Mouse (Mus musculus) neural tube, embryonic 14.5 days (tissue): ENCODE measurements around the gene Gm11983. TPM values are rescaled to one million over a fixed set of nuclear protein-coding genes. Genes with fewer than 3 reads are reported as not detected.
"Not testable (repeated sequence)": the region's sequence is repeated elsewhere in the genome, so short reads cannot be mapped to it uniquely, and the experiment has no call there.

Experiments used
- ATAC-seq: fragments of 200-750 bp; cut with Nextera tagmentation; 2 replicates; pipeline ENCODE4 v1.8.0; 2017; ENCODE audit warnings: low read depth, mild to moderate bottlenecking, moderate TSS enrichment, moderate library complexity
- H3K27ac ChIP-seq: fragments of 300-500 bp; sonication (generic); 2 replicates; pipeline ENCODE4 v1.5.1; 2014; ENCODE audit warnings: low read depth, mild to moderate bottlenecking, control low read depth, low read length, moderate library complexity, mixed read lengths
- H3K27me3 ChIP-seq: fragments of 300-500 bp; sonication (generic); 2 replicates; pipeline ENCODE4 v1.6.1; 2014; ENCODE audit warnings: low read length; ENCODE audit not compliant: control insufficient read depth, insufficient read depth
- H3K36me3 ChIP-seq: fragments of 300-500 bp; sonication (generic); 2 replicates; pipeline ENCODE4 v1.6.1; 2014; ENCODE audit warnings: low read length, mixed read lengths; ENCODE audit not compliant: control insufficient read depth, insufficient read depth
- H3K4me1 ChIP-seq: fragments of 300-500 bp; sonication (generic); 2 replicates; pipeline ENCODE4 v1.6.1; 2014; ENCODE audit warnings: low read length; ENCODE audit not compliant: control insufficient read depth, insufficient read depth
- H3K4me2 ChIP-seq: fragments of 300-500 bp; sonication (generic); 2 replicates; pipeline ENCODE4 v1.6.1; 2014; ENCODE audit warnings: mild to moderate bottlenecking, low read depth, low read length, control low read depth
- H3K4me3 ChIP-seq: fragments of 300-500 bp; sonication (generic); 2 replicates; pipeline ENCODE4 v1.5.1; 2014; ENCODE audit warnings: low read depth, low read length, control low read depth, mixed read lengths
- H3K9ac ChIP-seq: fragments of 300-500 bp; sonication (generic); replicated peaks from 2 replicates; pipeline ENCODE4 v1.6.1; 2014; ENCODE audit warnings: low read depth, mild to moderate bottlenecking, control low read depth, low read length, mixed read lengths
- H3K9me3 ChIP-seq: fragments of 300-500 bp; sonication (generic); 2 replicates; pipeline ENCODE4 v1.6.1; 2016; ENCODE audit warnings: low read length; ENCODE audit not compliant: control insufficient read depth
- WGBS: fragments of 180-500 bp; shearing (Covaris S2); extraction: QIAGEN DNeasy Blood & Tissue Kit; methylation state at CpG from one replicate; pipeline ENCODE4 v1.1.7; 2014; 5-methylcytosine and 5-hydroxymethylcytosine counted together
- polyA plus RNA-seq: library from polyadenylated mRNA; unstranded; fragments of >200 nt; fragmentation: Nextera tagmentation; extraction: Ambion mirVana; gene quantifications from 2 replicates; pipeline ENCODE4 v1.2.1, GENCODE M21; 2014

The Gm11983 gene
- polyA plus RNA-seq, 1 experiment from 2014 or later: not detected

DNA sequence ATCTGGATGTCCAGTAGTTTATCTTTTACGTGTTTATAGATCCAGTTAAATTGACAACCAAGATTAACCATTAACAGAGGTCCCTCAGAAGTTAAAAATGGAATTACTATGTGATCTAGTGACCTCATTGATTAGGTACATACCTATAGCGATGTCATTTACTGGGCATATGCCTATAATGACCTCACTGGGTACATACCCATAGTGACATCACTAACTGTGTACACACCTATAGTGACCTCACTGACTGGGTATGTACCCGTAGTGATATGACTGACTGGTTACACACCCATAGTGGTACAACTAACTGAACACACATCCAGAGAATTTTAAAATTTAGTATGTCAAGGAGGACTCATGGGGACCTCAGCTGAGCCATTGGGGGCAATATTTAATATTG, 18.5 kb upstream of the Gm11983 start:
- no peaks in the 10 kb centered on the region for H3K9me3 ChIP-seq
- no peak overlapping the region for H3K4me2 ChIP-seq
- no peaks in the 10 kb centered on the region for H3K27me3 ChIP-seq
- WGBS: 91% methylated on average over 3 of the region's 3 CpGs
- no peak overlapping the region for H3K4me3 ChIP-seq
- no peak overlapping the region for H3K9ac ChIP-seq
- peaks cover 8% of the 10 kb centered on the region; the same call in 1 of the 2 replicates for H3K4me1 ChIP-seq
- H3K27ac ChIP-seq: no peak overlapping the region
- no peaks in the 10 kb centered on the region for H3K36me3 ChIP-seq
- ATAC-seq: no peak

DNA sequence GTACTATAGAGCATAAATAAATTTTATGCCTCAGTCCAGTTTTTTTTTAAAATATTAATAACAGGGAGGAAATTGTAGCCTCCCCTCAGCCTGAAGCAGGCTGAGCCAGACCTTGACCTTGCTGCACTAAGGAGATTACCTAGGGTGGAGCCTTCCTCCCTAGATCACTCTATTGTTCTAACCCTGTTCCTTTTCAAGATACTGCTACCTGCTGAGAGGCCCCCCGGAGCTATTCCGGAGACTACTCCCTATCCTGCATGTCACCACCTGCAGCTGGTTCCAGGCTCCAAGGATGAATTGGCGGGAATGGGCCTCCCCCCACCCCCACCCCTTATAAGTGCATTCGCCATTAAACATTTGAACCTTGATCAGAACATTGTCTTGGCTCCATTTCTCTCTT, 15.9 kb upstream of the Gm11983 start:
- not testable (repeated sequence) for H3K4me2 ChIP-seq, H3K9me3 ChIP-seq, H3K36me3 ChIP-seq, H3K4me1 ChIP-seq, ATAC-seq, H3K27me3 ChIP-seq, H3K9ac ChIP-seq, H3K4me3 ChIP-seq, H3K27ac ChIP-seq
- 83% methylated on average over 4 of the region's 4 CpGs for WGBS

DNA sequence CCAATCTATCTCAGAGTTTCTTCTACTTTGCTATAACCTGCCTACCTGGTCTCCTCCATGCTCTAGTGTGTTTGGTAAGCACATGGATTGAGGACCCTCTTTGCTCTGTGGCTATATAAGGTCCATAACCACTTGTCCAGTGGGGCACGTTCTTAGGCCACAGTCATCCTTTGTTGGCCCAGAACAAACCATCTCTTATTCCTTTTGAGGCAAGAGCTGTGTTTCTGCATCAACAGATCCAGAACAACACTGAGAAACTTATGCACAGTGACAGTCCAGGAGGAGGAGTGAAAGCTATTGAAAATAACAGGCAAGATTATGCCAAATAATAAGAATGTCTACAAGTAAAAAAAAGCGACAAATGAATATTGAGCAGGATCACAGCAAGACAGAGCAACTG, 6.4 kb upstream of the Gm11983 start:
- no peak overlapping the region for H3K4me3 ChIP-seq
- ATAC-seq: no peak
- no peaks in the 10 kb centered on the region for H3K4me1 ChIP-seq
- no peak overlapping the region for H3K9ac ChIP-seq
- H3K36me3 ChIP-seq: no peaks in the 10 kb centered on the region
- H3K27me3 ChIP-seq: no peaks in the 10 kb centered on the region
- 86% methylated on average over 2 of the region's 2 CpGs for WGBS
- no peaks in the 10 kb centered on the region for H3K9me3 ChIP-seq
- H3K27ac ChIP-seq: no peak overlapping the region
- no peak overlapping the region for H3K4me2 ChIP-seq

DNA sequence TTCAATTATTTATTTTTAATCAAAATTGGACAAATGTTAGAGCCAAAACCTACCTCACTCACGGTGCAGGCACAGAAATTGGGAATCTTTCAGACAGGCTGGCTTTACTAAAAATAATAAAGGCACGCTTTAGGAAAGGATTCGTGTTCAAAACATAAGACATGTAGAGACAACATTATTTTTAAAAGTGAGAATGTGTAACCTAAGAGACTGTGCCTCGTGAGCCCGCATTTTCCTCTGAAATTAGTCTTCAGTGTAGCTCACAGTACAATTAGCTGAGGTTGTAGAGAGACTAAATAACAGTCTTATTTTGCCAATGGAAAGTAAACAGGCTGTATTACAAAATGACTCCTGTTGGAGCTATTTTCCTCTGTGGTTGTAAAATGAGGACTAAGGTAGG, 4.7 kb upstream of the Gm11983 start:
- H3K4me2 ChIP-seq: no peak overlapping the region
- no peak overlapping the region for H3K4me3 ChIP-seq
- H3K4me1 ChIP-seq: no peaks in the 10 kb centered on the region
- no peak overlapping the region for H3K27ac ChIP-seq
- H3K9ac ChIP-seq: no peak overlapping the region
- 90% methylated on average over 5 of the region's 5 CpGs for WGBS
- no peaks in the 10 kb centered on the region for H3K27me3 ChIP-seq
- H3K36me3 ChIP-seq: no peaks in the 10 kb centered on the region
- no peak for ATAC-seq
- no peaks in the 10 kb centered on the region for H3K9me3 ChIP-seq

DNA sequence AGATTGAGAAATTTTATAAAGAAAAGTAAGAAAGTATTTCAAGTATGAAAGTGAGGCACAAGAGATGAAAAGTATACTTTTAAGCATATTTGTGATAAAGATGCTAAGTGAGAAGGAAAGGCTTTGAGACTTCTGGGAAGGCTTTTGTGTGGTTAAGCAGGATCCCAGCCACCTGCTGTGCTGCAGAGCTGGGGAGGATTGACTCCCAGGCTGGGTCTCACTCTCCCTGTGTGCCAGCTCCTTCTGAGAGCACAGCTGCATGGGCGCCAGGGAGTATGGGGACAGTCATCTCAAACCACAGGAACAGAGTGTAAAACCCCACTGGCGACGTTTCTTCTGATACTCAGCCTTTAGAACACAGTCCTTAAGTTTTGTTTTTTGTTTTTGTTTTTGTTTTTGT, 3.3 kb upstream of the Gm11983 start:
- Histone ChIP-seq H3K9ac (no peak overlapping the region), H3K4me2 (no peak overlapping the region), H3K9me3 (no peaks in the 10 kb centered on the region), H3K27me3 (no peaks in the 10 kb centered on the region), H3K4me1 (no peaks in the 10 kb centered on the region), H3K27ac (no peak overlapping the region), H3K4me3 (no peak overlapping the region), H3K36me3 (no peaks in the 10 kb centered on the region)
- no peak for ATAC-seq
- 72% methylated on average over 3 of the region's 3 CpGs for WGBS

DNA sequence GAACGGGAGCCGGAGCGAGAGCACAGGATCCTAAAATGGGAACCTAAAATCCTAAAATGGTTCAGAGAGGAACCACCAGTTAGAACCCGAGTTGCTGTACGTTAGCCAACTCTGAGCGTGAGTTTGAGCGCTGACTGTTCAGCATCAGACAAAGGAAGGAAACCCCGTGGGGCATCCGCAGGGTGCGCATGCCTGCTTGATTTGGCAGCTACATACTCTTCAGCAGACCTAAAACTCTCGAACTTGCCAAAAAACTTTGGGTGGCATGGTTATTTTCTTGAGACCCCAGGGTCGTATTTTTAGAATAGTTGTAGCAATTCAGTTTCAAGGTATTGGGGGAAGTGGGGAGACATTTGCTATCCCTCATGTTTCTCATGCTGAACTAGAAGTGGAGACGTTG, 2.8 kb downstream of the Gm11983 start:
- Histone ChIP-seq H3K4me1 (no peaks in the 10 kb centered on the region), H3K27ac (no peak overlapping the region), H3K4me2 (no peak overlapping the region), H3K9ac (no peak overlapping the region), H3K9me3 (no peaks in the 10 kb centered on the region), H3K27me3 (no peaks in the 10 kb centered on the region), H3K36me3 (no peaks in the 10 kb centered on the region), H3K4me3 (no peak overlapping the region)
- 71% methylated on average over 13 of the region's 13 CpGs for WGBS
- ATAC-seq: no peak

DNA sequence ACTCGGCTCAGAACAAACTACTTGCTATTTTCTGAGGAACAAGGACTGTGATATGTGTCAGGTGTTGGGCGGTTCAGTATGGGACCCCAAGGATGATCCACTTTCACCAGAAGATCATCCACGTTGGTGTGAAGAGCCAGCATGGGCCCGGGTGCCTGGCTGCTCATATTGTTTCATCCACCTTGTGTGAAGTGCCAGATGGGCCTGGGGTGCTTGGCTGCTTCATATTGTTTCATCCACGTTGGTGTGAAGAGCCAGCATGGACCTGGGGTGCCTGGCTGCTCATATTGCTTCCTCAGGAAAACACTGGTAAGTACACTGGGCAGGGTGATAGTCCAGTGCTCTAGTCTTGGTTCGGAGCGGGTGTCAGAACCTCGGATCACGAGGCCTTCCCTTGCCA, 3.7 kb downstream of the Gm11983 start:
- Histone ChIP-seq H3K4me1 (no peaks in the 10 kb centered on the region), H3K27ac (no peak overlapping the region), H3K4me2 (no peak overlapping the region), H3K27me3 (no peaks in the 10 kb centered on the region), H3K9ac (no peak overlapping the region), H3K4me3 (no peak overlapping the region), H3K36me3 (no peaks in the 10 kb centered on the region), H3K9me3 (no peaks in the 10 kb centered on the region)
- ATAC-seq: no peak
- WGBS: 90% methylated on average over 9 of the region's 9 CpGs

DNA sequence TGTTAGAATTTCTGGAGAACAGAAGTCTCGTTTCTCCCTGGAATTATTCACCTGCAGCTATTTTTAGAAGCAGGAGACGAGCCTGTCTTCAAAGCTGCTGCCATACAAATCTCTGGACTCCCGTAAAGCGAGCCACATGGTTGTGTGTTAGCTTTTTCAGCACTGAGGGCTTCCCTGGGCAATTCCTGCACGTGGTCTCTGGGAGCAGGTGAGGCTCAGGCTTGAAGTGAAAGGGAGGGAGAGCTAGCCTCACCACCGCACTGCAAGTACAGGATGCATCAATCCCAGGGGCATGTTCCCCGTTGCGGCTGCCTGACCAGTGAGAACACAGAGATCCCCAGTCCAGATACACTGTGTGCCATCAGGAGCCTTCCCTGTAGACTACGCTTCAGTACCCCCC, 5.5 kb downstream of the Gm11983 start:
- H3K27ac ChIP-seq: no peak overlapping the region

DNA sequence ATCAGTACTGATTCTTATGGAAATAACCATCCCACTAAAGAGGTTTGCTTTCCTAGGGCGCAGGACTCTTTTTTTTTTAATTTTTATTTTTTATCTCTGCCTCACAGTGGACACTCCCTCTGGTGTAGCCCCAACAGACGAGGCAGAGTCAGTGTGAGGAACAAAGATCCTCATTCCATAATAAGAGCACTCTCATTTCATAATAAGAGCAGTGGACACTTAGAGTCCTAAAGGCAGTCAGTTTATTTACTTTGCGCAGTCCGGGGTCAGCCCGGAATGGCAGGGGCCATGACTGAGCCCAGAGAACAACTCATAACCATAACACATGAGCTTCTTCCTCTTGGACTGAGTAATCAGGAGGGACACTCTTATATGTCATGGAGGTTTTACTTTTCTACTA, 9.3 kb downstream of the Gm11983 start:
- no peaks in the 10 kb centered on the region for H3K4me1 ChIP-seq
- WGBS: 59% methylated on average over 5 of the region's 5 CpGs
- ATAC-seq: no peak
- H3K27ac ChIP-seq: no peak overlapping the region
- no peaks in the 10 kb centered on the region for H3K27me3 ChIP-seq
- H3K4me2 ChIP-seq: no peak overlapping the region
- H3K9ac ChIP-seq: no peak overlapping the region
- no peak overlapping the region for H3K4me3 ChIP-seq
- H3K9me3 ChIP-seq: no peaks in the 10 kb centered on the region
- no peaks in the 10 kb centered on the region for H3K36me3 ChIP-seq

More for the DNA sequence above, 5.5 kb downstream of the Gm11983 start:
- Histone ChIP-seq H3K9ac (no peak overlapping the region), H3K4me1 (no peaks in the 10 kb centered on the region), H3K4me3 (no peak overlapping the region), H3K4me2 (no peak overlapping the region), H3K36me3 (no peaks in the 10 kb centered on the region), H3K27me3 (no peaks in the 10 kb centered on the region), H3K9me3 (no peaks in the 10 kb centered on the region)
- peak; percentile 24; the same call in 1 of the 2 replicates for ATAC-seq
- 71% methylated on average over 9 of the region's 9 CpGs for WGBS

DNA sequence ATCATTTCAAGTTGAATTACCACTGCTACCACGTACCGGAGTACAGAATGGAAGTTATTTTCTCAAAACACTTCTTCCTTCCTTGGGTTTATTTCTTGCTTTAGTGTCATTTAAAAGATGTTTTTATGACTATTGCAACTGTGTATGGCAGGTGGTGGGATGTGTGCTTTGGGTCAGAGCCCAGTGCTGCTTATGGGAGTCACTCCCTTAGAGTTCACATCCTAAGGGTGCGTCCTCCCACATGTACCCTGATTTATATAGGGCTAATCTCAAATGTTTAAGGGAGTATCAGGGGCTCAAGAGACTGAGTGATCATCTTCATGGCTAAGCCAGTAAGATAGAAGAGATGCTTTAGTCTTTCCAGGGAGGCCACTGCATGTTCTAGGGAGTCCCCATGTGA, 11.3 kb downstream of the Gm11983 start:
- 85% methylated on average over 3 of the region's 3 CpGs for WGBS
- Histone ChIP-seq H3K27me3 (no peaks in the 10 kb centered on the region), H3K9ac (no peak overlapping the region), H3K4me1 (no peaks in the 10 kb centered on the region), H3K4me3 (no peak overlapping the region), H3K9me3 (no peaks in the 10 kb centered on the region), H3K4me2 (no peak overlapping the region), H3K36me3 (no peaks in the 10 kb centered on the region), H3K27ac (no peak overlapping the region)
- no peak for ATAC-seq
